Mouse (Mus musculus) midbrain, embryonic 16.5 days (tissue): ENCODE results near the gene Rab30. TPM values are rescaled to one million over a fixed set of nuclear protein-coding genes. Genes with fewer than 3 reads are reported as not detected.

Experiments used
- ATAC-seq: fragments of 200-750 bp; cut with Nextera tagmentation; 2 replicates; pipeline ENCODE4 v1.8.0; 2017; ENCODE audit warnings: moderate TSS enrichment
- H3K27ac ChIP-seq: fragments of 300-500 bp; sonication (generic); 2 replicates; pipeline ENCODE4 v1.5.1; 2014; ENCODE audit warnings: mild to moderate bottlenecking, low read length, mixed read lengths
- H3K27me3 ChIP-seq: fragments of 300-500 bp; sonication (generic); 2 replicates; pipeline ENCODE4 v1.6.1; 2014; ENCODE audit warnings: low read depth, low read length, mixed read lengths; ENCODE audit not compliant: control insufficient read depth, insufficient read depth
- H3K36me3 ChIP-seq: fragments of 300-500 bp; sonication (generic); 2 replicates; pipeline ENCODE4 v1.6.1; 2014; ENCODE audit warnings: mild to moderate bottlenecking, low read length, moderate library complexity, mixed read lengths; ENCODE audit not compliant: control insufficient read depth, insufficient read depth
- H3K4me1 ChIP-seq: fragments of 300-500 bp; sonication (generic); 2 replicates; pipeline ENCODE4 v1.6.1; 2014; ENCODE audit warnings: mild to moderate bottlenecking, low read length, mixed read lengths; ENCODE audit not compliant: control insufficient read depth, insufficient read depth
- H3K4me2 ChIP-seq: fragments of 300-500 bp; sonication (generic); 2 replicates; pipeline ENCODE4 v1.6.1; 2014; ENCODE audit warnings: mild to moderate bottlenecking, low read length, mixed read lengths
- H3K4me3 ChIP-seq: fragments of 300-500 bp; sonication (generic); 2 replicates; pipeline ENCODE4 v1.5.1; 2014; ENCODE audit warnings: low read depth, mild to moderate bottlenecking, low read length, moderate library complexity, mixed read lengths
- H3K9ac ChIP-seq: fragments of 300-500 bp; sonication (generic); 2 replicates; pipeline ENCODE4 v1.6.1; 2014; ENCODE audit warnings: low read depth, low read length, mixed read lengths
- H3K9me3 ChIP-seq: fragments of 300-500 bp; sonication (generic); replicated peaks from 2 replicates; pipeline ENCODE4 v1.6.1; 2014; ENCODE audit warnings: mild to moderate bottlenecking, low read length, mixed read lengths; ENCODE audit not compliant: control insufficient read depth, poor library complexity, severe bottlenecking
- WGBS: fragments of 180-500 bp; shearing (Covaris S2); extraction: QIAGEN DNeasy Blood & Tissue Kit; methylation state at CpG from one replicate; pipeline ENCODE4 v1.1.7; 2014; 5-methylcytosine and 5-hydroxymethylcytosine counted together
- polyA plus RNA-seq: library from polyadenylated mRNA; unstranded; fragments of >200 nt; fragmentation: Nextera tagmentation; extraction: Ambion mirVana; gene quantifications from 2 replicates; pipeline ENCODE4 v1.2.1, GENCODE M21; 2015

Gene Rab30
- polyA plus RNA-seq, 1 experiment from 2014 or later = 19.9 TPM

DNA sequence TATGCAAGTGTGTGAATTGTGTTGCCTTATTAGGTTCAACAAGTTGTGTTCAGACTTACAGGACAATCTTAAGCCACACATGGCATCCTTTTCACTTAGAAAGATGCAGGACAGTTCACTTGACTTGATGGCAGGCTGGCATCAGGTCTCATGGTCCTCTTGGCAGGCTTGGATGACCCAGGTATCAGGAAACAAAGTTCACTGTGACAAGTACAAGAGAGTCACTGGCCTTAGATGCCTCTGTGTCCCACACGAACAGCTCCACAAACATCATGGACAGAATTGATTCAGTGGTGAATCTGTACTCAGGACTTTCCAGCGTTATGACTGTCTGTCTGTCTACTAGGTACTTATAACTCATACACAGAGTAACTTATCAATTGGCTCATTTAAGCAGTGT lies 93.0 kb downstream of the Rab30 start:
- no peak overlapping the region for H3K4me2 ChIP-seq
- H3K27ac ChIP-seq = no peak overlapping the region
- no peaks in the 10 kb centered on the region for H3K9me3 ChIP-seq
- no peaks in the 10 kb centered on the region for H3K27me3 ChIP-seq
- no peak for ATAC-seq
- WGBS = 96% methylated on average over 2 of the region's 2 CpGs
- no peak overlapping the region for H3K4me3 ChIP-seq
- H3K36me3 ChIP-seq = peaks cover 7% of the 10 kb centered on the region; the same call in 1 of the 2 replicates
- H3K4me1 ChIP-seq = no peaks in the 10 kb centered on the region
- no peak overlapping the region for H3K9ac ChIP-seq

DNA sequence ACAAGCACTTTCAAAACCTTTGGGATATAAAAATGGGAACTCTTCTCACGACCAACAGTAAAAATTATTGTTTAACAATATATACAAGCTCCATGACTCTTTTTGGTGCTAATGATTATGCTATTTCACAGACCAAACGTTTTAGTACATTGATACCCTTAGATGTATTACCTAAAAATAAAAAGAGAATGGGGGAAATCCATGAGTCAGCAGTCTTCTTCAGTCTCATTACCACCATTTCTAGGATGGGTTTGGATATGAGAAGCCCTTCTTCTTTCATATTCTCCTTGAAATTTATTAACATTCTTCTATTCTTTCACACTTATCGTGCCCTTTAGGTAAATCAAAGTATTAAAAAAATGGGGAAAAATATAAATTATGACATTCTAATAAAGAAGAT lies 95.0 kb downstream of the Rab30 start:
- Histone ChIP-seq H3K4me3 (no peak overlapping the region), H3K27ac (no peak overlapping the region), H3K4me2 (no peak overlapping the region), H3K27me3 (no peaks in the 10 kb centered on the region), H3K9ac (no peak overlapping the region), H3K9me3 (no peaks in the 10 kb centered on the region), H3K4me1 (no peaks in the 10 kb centered on the region), H3K36me3 (0 out of 2 replicates have a peak, but pooled peaks cover 5% of the 10 kb centered on the region)
- WGBS = 85% methylated on average over 3 of the region's 3 CpGs
- no peak for ATAC-seq

DNA sequence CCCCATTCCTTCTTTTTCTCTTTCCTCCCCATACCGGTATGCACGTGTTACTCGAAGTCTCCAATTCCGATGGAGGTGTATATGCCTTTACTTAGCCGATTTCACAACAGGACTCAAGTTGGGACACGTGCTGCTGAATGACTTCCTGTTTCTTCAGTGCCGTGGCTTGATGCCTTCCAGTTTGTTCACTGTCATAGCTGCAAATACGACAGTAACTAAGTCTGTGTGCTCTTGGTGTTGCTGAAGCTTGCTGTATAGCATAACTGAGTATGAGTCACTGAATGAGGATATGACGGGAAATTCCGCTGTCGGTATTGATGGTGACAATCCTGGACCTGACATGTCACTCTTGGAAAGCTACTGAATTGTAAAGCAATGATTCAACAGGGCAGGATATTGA lies 95.8 kb downstream of the Rab30 start:
- H3K27ac ChIP-seq = no peak overlapping the region
- no peak for ATAC-seq
- no peak overlapping the region for H3K4me2 ChIP-seq
- H3K27me3 ChIP-seq = no peaks in the 10 kb centered on the region
- WGBS = 88% methylated on average over 11 of the region's 11 CpGs
- 0 out of 2 replicates have a peak, but pooled peaks cover 5% of the 10 kb centered on the region for H3K36me3 ChIP-seq
- no peaks in the 10 kb centered on the region for H3K4me1 ChIP-seq
- H3K9ac ChIP-seq = no peak overlapping the region
- H3K9me3 ChIP-seq = no peaks in the 10 kb centered on the region
- H3K4me3 ChIP-seq = no peak overlapping the region

DNA sequence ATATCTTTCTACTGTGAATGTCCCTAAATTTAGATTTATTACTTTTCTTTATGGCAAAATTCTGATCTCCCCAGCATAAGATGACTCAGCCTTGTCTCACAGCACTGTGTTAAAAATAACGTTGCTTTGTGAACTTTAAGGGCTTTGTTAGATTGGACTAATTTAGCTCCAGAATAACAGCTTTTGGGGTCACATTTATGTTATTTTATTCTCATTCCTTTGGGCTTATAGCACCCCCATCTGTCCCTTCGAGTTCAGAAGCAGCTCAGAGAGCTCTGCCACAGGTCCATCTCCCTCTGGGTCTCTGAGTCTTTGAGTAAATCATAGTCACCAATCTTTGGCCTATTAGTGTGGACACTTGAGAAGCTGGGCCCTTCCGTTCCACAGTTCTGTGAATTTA lies 96.5 kb downstream of the Rab30 start:
- no peaks in the 10 kb centered on the region for H3K9me3 ChIP-seq
- 0 out of 2 replicates have a peak, but pooled peaks cover 5% of the 10 kb centered on the region for H3K36me3 ChIP-seq
- no peaks in the 10 kb centered on the region for H3K4me1 ChIP-seq
- no peak overlapping the region for H3K27ac ChIP-seq
- WGBS = 72% methylated on average over 3 of the region's 3 CpGs
- ATAC-seq = no peak
- no peak overlapping the region for H3K9ac ChIP-seq
- no peaks in the 10 kb centered on the region for H3K27me3 ChIP-seq
- no peak overlapping the region for H3K4me3 ChIP-seq
- H3K4me2 ChIP-seq = no peak overlapping the region

DNA sequence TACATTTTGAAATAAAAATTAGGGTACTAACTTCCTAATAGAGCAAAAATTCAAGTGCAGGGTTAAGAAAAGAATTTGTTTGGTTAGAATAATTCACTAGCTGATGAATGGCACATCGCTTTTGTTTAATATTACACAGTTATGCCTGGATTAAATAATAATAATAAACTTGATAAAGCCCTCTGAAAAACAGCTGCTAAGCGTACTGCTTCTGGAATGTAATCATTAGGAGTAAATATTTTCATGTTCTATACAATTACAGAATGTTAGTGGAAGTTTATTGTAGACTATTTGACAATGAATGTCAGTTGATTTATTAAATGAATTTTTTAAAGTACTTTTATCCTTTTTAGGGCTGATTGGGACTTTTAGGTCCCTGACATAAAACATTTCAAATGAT lies 100.9 kb downstream of the Rab30 start:
- Histone ChIP-seq H3K27me3 (no peaks in the 10 kb centered on the region), H3K36me3 (no peaks in the 10 kb centered on the region), H3K27ac (no peak overlapping the region), H3K4me1 (no peaks in the 10 kb centered on the region), H3K9me3 (no peaks in the 10 kb centered on the region), H3K4me2 (no peak overlapping the region), H3K4me3 (no peak overlapping the region), H3K9ac (no peak overlapping the region)
- no peak for ATAC-seq
- WGBS = 91% methylated on average over 2 of the region's 2 CpGs

DNA sequence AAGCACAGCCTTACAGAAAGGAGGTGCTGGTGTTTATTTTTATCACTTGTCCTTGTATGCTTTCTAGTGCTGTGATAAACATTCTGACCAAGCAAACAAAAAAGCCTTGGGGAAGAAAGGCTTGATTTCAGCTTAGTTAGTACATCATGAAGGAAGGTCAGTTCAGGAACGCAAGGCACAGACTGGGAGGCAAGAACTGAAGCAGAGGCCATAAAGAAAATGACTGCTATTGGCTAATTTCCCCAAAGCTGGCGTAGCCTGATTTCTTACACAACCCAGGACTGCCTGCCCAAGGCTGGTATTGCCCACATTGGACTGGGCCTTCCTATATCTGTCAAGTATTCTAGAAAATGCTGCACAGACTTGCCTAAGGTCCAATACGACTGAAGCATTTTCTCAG lies 106.8 kb downstream of the Rab30 start:
- no peak overlapping the region for H3K27ac ChIP-seq
- 89% methylated on average over 3 of the region's 3 CpGs for WGBS
- H3K36me3 ChIP-seq = no peaks in the 10 kb centered on the region
- ATAC-seq = no peak
- no peak overlapping the region for H3K4me2 ChIP-seq
- no peak overlapping the region for H3K9ac ChIP-seq
- H3K4me1 ChIP-seq = no peaks in the 10 kb centered on the region
- no peaks in the 10 kb centered on the region for H3K27me3 ChIP-seq
- no peaks in the 10 kb centered on the region for H3K9me3 ChIP-seq
- H3K4me3 ChIP-seq = no peak overlapping the region

DNA sequence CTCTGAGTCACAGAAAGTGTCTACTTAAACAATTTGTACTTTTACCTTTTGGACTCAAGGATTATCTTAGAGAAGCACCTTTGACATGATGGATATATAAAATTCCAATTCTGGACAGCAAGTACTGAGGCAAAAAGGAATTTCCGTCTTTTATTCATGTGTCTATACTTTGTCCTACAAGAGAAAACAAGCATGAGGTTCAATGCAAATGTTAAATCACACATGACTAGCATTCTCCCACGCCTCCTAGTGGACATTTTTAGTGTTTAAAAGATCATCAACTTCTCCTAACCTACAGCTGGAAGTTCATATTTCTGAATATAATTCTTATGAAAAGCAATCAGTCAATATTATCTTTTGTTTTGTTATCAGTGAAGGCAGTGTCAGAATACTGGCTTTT lies 125.1 kb downstream of the Rab30 start:
- ATAC-seq = no peak
- Histone ChIP-seq H3K4me3 (no peak overlapping the region), H3K27me3 (no peaks in the 10 kb centered on the region), H3K4me1 (no peaks in the 10 kb centered on the region), H3K9me3 (no peaks in the 10 kb centered on the region), H3K9ac (no peak overlapping the region), H3K4me2 (no peak overlapping the region), H3K36me3 (no peaks in the 10 kb centered on the region), H3K27ac (no peak overlapping the region)
- WGBS = 24% methylated on average over 2 of the region's 2 CpGs

DNA sequence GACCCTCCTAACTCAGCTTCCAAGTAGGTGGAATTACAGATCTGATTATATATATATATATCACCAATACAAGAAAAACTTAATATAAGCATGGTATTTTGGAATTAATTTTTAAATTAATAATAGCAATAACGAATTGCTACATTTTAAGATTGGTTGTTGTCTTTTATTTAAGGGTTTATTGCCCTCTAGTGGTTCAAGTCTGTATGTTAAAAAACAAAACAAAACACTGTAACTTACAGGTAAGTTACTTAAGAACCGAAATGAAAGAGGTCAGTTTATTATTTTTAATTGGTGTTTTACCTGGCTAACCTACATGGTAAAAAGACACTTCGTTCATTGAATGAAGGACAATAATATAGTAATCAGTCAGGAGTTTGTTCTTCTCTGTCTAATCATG lies 128.8 kb downstream of the Rab30 start:
- H3K4me1 ChIP-seq = peaks cover 4% of the 10 kb centered on the region
- no peak overlapping the region for H3K9ac ChIP-seq
- H3K9me3 ChIP-seq = no peaks in the 10 kb centered on the region
- H3K4me2 ChIP-seq = no peak overlapping the region
- 78% methylated on average over 3 of the region's 3 CpGs for whole genome bisulfite sequencing
- H3K27me3 ChIP-seq = no peaks in the 10 kb centered on the region
- no peak overlapping the region for H3K27ac ChIP-seq
- no peaks in the 10 kb centered on the region for H3K36me3 ChIP-seq
- H3K4me3 ChIP-seq = no peak overlapping the region
- ATAC-seq = no peak

DNA sequence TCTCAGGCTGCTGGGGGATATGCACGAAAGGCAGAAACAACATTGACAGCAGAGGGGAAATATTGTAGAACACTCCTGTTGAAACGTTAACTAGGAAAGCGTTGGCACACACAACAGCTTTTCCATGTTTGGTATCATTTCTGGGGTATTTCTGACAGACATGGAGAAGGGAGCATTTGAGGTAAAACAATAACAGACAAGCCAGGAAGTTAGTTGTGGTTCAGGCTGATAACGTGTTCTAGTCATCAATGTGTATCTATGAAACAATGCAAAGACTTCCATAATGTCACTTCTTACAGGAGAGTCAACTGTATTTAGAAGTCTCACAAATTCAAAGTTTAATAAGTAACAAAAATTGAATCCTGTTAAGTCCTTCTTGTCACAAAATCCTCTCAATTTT lies 130.2 kb downstream of the Rab30 start:
- 94% methylated on average over 4 of the region's 4 CpGs for WGBS
- Histone ChIP-seq H3K27ac (no peak overlapping the region), H3K4me1 (peaks cover 11% of the 10 kb centered on the region), H3K4me3 (no peak overlapping the region), H3K36me3 (no peaks in the 10 kb centered on the region), H3K4me2 (no peak overlapping the region), H3K9me3 (no peaks in the 10 kb centered on the region), H3K9ac (no peak overlapping the region), H3K27me3 (no peaks in the 10 kb centered on the region)
- no peak for ATAC-seq
